Mouse (Mus musculus) bone marrow, adult 2 months (tissue): ENCODE data around the gene Clcc1.

ENCODE experiments used
- CTCF ChIP-seq: fragments of 200-500 bp; IDR thresholded peaks from 2 replicates; pipeline ENCODE4 v1.5.1; 2011; ENCODE audit warnings: low read length, control low read depth; ENCODE audit not compliant: control insufficient read depth, insufficient read depth
- POLR2A ChIP-seq: fragments of 200-500 bp; IDR thresholded peaks from 2 replicates; pipeline ENCODE4 v1.6.1; 2011; ENCODE audit warnings: low read depth, mild to moderate bottlenecking, control low read depth, low read length, borderline replicate concordance; ENCODE audit not compliant: control insufficient read depth

GRCm38 (mm10) chr3:108660941-108661340 is 7.2 kb downstream of the Clcc1 start:
- TF ChIP-seq CTCF, result peak; percentile 31; the same call in 1 of the 2 replicates
- no peak for TF ChIP-seq POLR2A
